Mouse (Mus musculus) CH12.LX (cell line): ENCODE measurements around the gene Pxmp4.

Experiments used
- CTCF ChIP-seq, 2 experiments: IDR thresholded peaks in 1 of 2; conservative IDR thresholded peaks in 1 of 2; 2 replicates each; pipeline ENCODE4 v1.5.1; 2011 to 2012; ENCODE audit warnings: low read depth in 2 of 2, low read length in 2 of 2, improper control_type of control experiment in 1 of 2, inconsistent platforms in 1 of 2, mild to moderate bottlenecking in 1 of 2, moderate library complexity in 1 of 2
- MAFK ChIP-seq: IDR thresholded peaks from 2 replicates; pipeline ENCODE4 v1.6.1; 2011; ENCODE audit warnings: low read length, improper control_type of control experiment; ENCODE audit not compliant: insufficient replicate concordance
- POLR2A ChIP-seq: IDR thresholded peaks from 2 replicates; pipeline ENCODE4 v1.6.1; 2011; ENCODE audit warnings: low read depth, mild to moderate bottlenecking, improper control_type of control experiment, low read length
- POLR2AphosphoS2 ChIP-seq: IDR thresholded peaks from 2 replicates; pipeline ENCODE4 v1.6.1; 2011; ENCODE audit warnings: low read depth, low read length, improper control_type of control experiment
- TBP ChIP-seq: conservative IDR thresholded peaks from 2 replicates; pipeline ENCODE4 v1.6.1; 2011; ENCODE audit warnings: low read depth, low read length, improper control_type of control experiment

DNA sequence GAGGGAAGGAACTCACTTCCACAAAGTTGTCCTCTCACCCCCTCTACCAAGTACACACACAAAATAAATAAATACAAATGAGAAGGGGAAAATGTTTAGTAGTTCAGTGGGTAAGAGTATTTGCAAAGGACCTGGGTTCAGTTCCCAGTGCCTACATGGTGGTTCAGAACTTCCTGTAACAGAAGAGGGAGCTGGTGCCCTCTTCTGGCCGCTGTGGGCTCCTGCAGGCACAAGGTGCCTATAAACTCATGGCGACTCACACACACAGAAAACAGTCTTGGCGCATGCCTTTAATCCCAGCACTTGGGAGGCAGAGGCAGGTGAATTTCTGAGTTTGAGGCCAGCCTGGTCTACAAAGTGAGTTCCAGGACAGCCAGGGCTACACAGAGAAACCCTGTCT, 35.0 kb upstream of the Pxmp4 start:
- no peak for TF ChIP-seq POLR2A
- peak in 1 of 2 experiments; percentile 27; a peak in 2 of 4 replicates for TF ChIP-seq CTCF (conservative IDR thresholded peaks at IDR 0.05 in 1 of 2, IDR thresholded peaks at IDR 0.05 in 1 of 2; ENCODE audit: low read depth in 2 of 2, low read length in 2 of 2)
- no peak for TF ChIP-seq MAFK
- no peak for TF ChIP-seq TBP
- no peak for TF ChIP-seq POLR2AphosphoS2
